Mouse (Mus musculus) cerebellum, postnatal 14 days (tissue): Measurements from ENCODE around the gene Sec22c.

Experiments used
- DNase-seq, 2 experiments: peaks; one replicate each; pipeline ENCODE4 v3.0.0; 2021; ENCODE audit warnings: mixed read lengths in 2 of 2

Sec22c gene

DNA sequence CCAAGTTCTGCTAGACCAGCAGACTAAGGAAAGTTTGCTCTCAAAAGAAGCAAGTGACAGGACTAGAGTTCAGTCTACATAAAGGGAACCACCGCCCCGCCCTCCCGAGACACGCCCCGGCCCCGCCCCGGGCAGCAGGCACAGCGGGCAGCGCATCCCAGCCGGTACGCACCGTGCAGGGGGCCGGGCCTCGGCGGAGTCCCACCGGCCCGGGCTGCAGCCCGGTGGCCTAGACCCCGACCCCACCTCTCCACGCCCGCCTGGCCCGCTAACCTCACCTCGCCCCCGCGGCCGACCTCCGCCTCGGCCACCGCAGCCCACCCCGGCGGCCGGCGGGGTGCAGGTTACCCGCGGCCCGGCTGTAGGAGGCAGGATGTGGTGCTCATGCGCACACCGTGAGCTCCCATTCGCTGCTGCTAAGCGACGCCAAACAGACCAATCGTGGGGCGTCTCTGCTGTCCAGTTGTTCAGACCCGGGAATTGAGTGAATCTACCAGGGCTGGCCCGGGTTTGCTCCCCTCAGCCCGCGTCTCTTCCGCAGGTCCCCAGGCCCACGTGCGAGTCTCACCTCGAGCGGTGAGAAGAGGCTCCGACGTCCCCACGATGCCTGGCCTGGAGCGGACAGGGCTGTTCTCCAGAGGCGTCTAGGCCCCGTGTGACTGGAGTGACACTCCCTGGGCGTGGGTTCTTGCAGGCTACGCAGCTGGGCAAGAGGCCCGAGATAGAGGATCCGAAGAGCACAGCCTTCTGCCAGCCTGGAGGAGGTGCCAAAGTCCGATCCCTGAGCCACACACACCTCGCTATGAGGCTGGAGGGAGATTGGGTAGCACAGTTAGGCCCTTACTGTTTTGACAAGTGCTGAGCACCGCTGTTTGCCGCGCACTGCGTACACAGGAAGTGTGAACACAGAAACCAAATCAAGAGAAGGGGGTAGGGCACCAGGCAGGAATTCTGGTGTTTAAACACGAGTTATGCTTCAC, at the start of gene Sec22c:
Gene Sec22c (minus strand): TSS at position 845 of the 980 bp plus-strand sequence.
- peak; percentile 83 to 86 for DNase-seq

DNA sequence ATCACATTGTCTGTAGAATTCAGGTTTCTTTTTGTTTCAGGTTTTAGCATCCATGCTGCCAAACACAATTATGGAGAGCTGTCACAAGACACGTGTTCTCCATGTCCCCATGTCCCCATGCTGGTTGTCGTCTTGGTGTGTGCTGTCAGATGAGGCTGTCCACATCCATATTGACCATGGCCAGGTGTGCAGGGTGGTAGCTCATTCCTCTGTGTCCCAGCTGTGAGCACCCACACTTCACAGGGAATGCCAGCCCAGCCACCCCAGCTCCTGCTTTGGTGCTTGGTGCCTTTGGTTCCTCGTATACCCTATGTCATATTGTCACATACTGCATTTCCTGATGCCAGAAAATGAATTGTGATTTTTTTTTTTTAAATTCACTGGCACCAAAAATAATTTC, 49.3 kb upstream of the Sec22c start:
- no peak for DNase-seq

DNA sequence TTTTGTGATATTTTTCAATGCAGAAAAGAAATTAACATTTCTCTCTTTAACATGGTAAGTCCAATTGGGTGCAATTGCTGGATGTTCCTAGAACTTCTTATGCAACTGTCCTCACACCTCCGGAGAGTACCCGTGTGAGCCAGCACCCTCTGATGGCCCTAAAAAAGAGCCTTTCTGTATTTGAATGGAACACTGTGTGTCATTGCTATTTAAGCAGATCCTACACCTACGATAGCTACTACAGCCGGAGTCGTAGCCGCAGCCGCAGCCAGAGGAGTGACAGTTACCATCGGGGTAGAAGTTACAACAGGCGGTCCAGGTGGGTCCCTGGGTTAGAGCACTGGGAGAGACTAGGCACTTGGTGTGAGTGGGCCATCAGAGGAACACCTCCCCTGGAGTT, 47.5 kb upstream of the Sec22c start:
- no peak for DNase-seq

DNA sequence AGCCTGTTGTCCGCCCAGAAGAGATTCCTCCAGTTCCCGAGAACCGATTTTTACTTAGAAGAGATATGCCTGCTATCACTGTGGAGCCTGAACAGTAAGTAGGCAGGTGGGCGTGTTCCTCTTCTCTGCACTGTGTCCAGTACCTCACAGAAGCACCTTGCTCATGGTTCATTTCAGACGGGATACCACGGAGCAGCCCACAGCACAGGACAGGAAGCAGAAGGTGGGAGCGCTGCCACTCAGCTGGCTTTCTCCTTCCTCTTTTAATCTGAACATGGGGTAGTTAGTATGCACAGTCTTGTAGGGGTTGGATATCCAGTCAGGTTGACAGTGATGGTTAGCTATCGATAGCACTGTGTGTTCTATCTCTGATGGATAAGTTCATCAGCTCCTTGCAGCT, 38.8 kb upstream of the Sec22c start:
- DNase-seq, result no peak

DNA sequence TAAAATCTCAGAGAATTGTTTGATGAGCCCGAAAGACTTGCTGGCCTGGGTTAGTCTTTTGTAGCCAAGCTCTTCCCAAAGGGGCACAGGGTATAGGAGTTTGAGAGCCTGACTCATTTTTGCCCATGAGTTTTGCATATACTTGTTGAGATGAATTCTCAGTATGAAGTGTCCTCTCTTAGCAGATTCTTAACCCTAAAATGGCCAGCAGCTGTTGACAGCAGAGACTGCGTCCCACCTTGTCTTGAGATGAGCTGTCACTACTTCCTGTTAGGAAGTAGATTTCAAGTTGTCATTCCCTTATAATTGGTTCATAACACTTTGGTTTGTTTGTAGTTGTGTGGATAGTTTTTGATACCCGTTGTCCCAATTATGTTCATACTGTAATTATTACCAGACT, 35.9 kb upstream of the Sec22c start:
- DNase-seq, result no peak

DNA sequence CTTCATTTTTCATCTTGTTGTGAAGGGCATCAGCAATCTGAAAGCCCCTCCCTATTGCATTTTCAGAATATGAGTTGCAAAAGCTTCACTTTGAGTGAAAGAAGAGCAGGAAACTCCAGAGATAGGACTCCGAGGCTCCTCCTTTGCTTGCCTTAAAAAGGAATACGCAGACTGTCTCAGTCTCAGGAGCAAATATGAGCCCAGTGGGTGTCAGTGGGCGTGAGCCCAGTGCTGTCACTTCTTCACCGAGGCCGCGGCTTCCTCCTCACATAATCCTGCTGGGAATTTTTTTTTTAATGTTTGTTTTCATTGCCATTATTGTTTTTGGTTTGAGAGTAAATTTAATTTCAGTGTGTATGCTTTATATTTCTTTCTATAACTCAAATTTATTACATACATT, 35.2 kb upstream of the Sec22c start:
- DNase-seq, result no peak

DNA sequence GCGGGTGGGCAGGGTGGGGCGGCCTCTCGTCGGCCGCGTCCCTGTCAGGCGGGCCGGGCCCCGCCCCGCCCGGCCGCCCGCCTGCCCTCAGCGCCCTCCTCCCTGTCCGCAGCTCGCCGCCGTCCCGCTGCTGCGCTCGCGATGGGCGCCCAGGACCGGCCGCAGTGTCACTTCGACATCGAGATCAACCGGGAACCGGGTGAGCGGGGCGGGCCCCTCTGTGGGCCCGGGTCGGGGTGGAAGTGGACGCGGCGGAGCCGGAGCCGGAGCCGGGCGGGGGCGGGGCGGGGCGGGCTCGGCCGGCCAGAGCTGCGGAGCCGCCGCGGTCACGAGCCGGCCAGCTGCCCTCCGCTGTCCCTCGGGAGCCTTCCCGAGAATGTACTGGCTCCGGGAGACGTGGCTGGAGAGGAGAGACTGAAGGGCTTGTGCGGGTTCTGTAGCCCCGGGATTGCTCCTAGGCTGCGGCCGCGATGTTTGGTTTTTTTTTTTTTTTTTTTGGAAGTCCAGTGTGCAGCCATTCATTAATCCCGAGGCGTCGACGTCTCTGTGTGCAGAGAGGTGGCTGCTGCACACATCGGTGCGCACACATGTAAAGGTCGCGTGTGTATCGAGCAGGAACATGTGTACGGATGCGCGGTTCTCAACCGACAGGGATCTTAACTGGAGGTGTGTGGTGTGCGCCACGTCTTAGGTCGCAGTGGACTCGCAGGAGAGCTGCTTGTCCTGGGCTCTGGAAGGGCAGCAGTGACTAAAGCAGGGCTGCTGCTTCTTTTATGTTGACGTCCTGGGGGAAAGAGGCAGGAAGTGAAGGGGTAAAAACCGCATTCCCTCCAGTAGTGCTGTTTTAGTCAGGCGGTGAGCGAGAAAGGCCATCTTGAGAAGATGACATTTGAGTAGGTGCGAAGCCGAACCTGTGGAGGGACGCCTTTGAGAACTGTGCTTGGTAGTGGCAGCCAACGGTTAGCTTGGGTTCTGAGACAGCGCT, 14.3 kb upstream of the Sec22c start:
- peak; percentile 36 to 37 for DNase-seq

DNA sequence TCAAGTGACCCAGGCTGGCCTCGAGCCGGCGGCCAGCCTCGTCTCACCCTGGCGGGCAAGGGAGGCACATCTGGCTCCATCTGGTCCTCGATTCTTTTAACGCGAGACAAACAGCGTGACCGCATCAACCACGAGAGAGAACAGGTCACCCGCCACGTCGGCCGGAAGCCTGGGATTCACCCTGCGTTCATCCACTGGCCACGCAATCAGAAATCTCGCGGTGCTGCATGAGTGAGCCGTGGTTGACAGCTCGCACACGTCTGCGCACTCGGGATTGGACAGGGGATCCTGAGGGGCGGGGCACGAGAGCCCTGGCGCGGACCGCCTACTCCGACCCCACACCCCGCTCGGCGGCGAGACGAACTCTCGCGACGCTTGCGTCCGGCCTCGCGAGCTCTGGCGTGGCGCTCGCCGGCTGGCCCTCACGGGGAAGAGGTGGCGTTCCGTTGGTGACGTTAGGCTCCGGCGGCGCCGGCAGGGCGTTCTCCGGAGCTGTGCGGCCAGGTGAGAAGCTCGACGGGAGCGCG, 13.6 kb upstream of the Sec22c start, which contains the start of gene Nktr:
Gene Nktr (plus strand): TSS at position 378 of the 527 bp plus-strand sequence.
- peak; percentile 98 for DNase-seq

DNA sequence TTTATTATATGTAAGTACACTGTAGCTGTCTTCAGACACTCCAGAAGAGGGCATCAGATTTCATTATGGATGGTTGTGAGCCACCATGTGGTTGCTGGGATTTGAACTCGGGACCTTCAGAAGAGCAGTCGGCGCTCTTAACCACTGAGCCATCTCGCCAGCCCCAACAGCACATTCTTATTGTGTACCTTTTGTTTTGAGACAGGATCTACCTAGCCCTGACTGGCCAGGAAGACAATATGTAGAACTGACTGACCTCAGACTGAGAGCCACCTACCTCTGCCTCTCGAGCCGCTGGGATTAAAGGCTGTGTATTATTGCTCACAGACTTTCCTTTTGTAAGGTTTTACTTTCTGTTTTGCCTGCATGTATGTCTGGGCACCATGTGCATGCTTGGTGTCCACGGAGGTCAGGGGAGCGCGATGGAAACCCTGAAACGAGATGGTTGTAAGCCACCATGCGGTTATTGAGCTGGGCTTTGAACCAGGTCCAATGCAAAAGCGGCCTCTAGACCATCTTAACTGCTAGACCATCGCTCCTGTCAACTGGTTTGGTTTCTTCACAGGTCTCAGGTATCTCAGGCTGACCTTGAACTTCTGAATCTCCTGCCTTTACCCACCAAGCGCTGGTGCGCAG, 12.9 kb upstream of the Sec22c start:
- DNase-seq, result peak in 1 of 2 experiments; percentile 57

DNA sequence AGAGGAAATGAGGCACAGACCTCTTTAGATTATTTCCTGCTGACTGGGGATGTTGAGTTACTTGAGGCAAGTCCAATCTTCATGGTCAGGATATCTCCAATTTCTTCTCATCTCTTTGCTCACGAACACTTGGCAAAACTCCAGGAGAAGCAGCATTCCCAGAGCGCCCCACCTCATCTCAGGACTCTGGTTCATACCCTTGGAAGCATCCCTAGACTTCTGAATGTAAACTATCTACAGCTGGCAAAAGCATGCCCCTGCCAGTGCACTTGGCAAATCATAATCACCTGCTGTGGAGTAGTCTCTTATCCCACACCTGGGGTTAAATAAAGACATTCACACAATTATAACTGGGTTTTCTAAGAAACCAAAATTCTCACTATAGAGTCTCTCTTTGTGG, 11.8 kb upstream of the Sec22c start:
- DNase-seq, result no peak

DNA sequence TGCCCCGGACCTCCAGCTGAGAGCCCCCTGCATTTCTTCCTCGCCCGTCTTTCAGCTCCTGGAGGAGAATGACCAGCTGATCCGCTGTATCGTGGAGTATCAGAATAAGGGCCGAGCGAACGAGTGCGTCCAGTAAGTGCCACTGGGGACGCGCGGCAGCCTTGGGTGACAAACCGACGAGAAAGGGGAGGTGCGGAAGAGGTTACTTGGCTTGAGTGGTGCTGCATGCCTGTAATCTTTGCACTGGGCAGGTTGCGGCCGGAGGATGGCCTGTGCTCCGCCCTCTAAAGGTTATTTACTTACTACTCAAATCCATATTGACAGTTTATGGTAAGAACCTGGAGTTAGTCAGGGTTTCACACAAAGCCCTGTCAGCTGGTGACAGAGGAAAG, 5.3 kb upstream of the Sec22c start:
- DNase-seq, result no peak

DNA sequence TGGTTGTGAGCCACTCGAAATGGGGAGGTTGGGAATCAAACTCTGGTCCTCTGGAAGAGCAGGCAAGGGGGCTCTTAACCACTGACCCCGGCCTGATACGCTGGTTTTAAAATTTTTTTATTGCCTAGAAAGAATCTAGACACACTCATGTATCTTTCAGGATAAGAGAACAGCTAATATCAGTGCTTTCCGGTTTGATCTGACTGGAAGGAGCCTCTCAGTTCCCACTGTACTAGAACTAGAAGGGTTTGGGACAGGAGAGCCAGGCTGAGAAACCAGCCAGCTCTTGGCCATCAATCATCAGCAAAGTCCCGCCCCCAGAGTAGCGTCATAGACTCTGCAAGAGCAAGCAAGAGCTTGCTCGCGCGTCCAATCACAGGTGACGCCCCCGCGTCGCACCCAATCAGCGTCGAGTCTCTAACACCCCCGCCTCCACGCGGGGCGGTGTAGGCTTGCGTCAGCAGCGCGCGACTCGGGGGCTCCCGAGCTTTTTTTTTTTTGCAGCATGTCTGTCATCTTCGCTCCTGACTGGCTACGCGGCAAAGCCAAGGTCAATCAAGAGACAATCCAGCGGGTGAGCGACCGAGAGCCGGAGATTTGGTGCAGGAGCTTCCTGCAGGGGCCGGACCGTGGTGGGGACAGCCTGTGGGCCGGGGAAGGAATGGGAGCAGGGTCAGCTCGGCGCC, 4.8 kb upstream of the Sec22c start, which contains the start of gene Ss18l2:
Gene Ss18l2 (plus strand): TSS at position 432 of the 686 bp plus-strand sequence.
- peak; percentile 98 to 99 for DNase-seq

DNA sequence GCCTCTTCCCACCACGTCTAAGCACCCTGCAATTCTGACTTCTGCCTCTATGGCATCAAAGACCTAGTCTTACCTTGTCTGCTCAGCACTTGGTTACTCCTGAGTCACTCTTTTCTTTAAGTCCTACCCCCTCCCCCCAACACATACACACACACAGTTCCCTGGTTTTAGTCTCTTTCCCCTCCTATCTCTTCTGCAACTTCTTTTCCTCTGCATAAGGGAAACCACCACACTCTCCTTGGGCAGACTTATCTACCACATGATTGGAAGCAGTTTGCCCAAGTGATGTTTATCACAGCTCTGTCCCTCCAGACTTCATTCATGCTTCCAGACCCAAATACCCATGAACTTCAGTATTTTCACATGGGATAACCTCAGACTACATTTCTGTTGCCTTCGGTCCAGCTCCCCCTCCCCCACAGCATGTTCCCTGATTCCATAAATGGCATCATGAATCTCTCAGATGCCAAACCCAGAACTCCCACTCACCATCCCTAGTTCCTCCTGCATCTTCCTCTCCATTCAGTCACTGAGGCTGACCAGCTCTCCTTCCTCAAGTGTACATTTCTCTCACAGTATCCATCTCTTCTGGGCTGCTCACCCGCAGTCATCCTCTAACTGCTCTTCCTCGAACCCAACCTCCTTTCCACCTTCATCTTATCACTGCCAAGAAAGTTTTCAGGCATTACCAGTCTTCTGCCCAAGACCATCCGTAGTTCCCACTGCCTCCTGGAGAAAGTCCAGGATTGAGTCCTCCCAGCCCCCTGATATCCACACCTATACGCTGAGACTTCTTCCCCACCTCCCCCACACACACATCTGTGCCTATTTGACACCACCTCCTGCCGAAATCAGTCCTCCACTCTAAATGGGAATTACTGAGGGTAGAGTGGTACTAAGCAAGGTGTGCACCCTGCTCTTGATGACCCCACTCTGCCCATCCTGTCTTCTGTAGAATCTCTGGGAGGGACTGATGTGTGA, 3.5 kb upstream of the Sec22c start:
- DNase-seq, result no peak

DNA sequence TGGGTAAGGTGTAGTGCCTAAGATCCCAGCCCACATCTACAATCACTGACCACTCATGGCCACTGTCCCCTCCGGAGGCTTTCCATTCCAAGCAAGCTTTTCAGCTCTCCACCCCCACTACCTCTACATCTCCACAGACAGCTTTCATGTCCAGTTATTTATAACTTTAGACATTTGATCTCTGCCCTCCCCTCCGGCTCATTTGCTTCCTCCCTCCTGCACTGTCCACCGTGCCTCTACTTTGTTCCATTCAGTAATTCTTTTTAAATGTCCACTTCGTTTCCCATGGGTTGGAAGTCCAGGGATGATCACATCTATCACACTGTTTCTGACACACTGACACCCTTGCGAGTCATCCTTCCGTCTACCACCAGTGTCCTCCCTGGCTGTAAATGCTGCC, 2.5 kb upstream of the Sec22c start:
- no peak for DNase-seq

DNA sequence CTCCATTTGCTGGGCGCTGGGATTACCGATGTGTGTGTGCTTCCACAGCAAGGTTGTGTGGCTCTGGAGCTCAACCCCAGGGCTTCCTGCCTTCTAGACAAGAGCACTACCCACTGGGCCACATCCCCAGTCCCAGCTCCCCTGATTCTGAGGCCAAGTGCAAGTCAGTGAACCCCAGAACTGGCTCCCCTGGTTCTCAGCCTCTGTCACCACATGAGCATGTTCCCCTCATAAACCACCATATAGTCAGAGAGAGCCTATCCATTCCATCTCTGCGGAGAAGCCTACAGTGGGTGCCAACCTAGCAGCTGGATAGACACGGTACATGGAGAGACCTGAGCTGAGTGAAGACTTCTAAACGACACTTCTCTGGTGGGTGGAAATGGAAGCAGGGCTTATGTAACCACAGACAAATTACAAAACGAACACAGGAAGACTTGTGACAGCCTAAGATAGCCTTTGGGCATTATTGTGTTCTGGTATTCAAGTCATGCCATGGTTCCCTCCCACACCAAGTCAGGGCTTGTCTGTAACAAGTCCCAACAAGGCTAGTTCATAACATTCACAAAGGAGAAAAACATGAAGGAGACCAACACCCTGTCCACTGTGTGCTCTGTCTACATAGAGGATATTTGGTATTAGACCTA, 862 bp upstream of the Sec22c start:
- DNase-seq, result no peak

DNA sequence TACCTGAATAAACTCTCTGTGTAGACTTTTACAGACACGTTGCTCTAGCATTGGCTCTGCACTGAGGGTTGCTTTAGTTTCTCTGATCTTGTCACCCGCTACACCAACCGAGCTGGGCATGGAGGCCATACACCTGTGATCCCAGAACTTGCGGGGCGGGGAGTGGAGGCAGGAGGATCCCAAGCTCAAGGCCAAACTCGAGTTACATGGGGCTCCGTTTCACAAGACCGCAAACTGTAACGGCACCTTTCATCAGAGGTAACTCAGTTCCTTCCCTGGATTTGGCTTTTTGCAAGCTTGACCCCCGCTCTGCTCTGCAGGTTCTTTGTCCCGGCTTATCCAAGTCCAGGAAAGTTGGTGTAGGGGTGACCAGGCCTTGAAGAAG, 1.0 kb downstream of the Sec22c start:
- peak in 1 of 2 experiments; percentile 12 for DNase-seq

DNA sequence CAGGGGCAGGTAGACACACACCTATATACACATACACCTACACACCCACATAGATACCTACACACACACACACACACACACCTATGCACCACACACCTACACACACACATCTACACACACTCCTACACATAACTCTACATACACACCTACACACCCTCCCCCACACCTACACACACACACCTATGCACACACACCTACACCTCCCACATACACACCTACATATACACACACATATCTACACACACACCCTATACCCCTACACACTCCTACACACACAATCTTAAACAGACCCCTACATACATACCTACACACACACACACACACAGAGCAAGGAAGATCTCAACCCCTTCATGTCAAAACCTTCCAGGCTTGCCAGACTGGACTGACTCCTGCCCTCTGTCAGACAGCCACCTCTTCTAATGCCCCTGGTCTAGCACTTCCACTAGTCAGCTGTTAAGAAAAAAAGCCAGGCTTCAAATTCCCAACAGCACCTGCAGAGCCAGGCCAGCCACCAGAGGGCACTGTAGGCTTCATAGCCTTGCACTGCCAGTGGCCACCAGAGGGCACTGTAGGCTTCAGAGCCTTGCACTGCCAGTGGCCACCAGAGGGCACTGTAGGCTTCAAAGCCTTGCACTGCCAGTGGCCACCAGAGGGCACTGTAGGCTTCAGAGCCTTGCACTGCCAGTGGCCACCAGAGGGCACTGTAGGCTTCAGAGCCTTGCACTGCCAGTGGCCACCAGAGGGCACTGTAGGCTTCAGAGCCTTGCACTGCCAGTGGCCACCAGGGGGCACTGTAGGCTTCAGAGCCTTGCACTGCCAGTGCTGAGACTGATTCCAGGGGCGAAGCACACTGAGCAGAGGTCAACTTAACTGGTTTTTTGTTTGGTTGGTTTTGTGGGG, 7.9 kb downstream of the Sec22c start:
- peak; percentile 69 to 90 for DNase-seq

DNA sequence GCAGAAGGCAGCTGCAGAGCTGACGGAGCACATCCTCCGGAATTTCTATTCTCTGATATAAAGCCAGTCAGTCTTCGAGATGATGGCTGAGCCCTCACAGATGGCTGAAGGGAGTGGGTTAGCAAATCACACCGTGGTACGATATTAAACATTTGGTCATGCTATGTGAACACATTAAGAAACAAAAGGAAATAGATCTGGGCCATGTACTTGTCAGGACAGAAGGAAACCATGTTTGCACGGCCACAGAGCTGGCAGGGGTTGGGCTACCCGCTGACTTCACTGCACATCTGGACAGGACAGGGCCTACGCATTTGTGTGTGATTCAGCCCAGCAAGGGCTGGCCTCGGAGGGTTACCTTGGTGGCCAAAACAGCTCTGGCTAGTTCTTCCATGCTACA, 8.7 kb downstream of the Sec22c start:
- DNase-seq, result no peak

DNA sequence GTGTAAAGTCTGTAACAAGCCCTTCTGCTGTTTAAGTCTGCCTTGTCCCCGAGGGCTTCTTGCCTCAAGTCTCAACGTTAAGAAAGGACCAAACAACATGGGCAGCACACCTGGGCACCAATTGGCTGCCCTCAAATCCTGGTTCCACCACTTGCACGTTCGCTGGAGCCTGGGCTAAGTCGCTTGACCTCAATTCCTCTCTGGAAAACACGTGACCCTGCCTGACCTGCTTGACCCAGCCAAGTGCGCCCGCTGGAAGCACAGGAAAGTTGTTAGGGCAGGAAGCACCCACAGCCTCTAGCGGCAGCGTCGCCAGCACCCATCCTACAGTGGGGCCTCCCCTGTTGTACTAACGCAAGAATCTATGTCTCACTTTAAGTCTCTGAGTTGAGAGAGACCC, 10.6 kb downstream of the Sec22c start:
- no peak for DNase-seq
